Mouse (Mus musculus) B cell, adult (primary cell): Measurements from ENCODE around the gene Try10. TPM values are rescaled to one million over a fixed set of nuclear protein-coding genes. Genes with fewer than 3 reads are reported as not detected.

ENCODE experiments used
- total RNA-seq: library from RNA; stranded (reverse); gene quantifications from 4 replicates; pipeline ENCODE4 v1.2.4, GENCODE M21; 2023; ENCODE audit not compliant: inconsistent age

Gene Try10
- not detected in 4 replicates for total RNA-seq

DNA sequence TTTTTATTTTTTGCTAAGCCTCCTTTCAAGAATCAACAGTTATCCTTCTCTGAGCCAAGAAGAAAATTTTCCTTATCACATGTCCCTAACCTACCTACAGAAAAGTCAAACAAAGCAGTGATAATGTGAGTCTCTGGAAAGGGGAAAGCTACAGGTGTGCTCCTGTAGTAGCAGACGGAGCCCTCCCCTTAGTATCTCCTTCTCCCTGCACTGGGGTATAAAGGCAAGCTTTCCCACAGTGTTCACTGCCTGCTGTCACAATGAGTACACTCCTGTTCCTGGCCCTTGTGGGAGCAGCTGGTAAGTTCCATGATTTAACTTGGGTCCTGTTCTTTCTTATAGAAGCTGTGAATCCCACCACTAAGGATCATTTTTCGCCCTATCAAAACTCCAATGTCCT lies at the start of gene Try10:
Gene Try10 (plus strand): TSS at position 174 of the 400 bp plus-strand sequence.

DNA sequence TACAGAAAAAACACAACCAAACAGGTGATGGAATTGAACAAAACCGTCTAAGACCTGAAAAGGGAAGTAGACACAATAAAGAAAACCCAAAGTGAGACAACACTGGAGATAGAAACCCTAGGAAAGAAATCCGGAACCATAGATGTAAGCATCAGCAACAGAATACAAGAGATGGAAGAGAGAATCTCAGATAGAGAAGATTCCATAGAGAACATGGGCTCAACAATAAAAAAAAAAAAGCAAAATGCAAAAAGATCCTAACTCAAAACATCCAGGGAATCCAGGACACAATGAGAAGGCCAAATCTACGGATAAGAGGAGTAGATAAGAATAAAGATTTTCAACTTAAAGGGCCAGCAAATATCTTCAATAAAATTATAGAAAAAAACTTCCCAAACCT lies 37.2 kb upstream of the Try10 start, which contains the start of gene Try5:
Gene Try5 (minus strand): TSS at position 101 of the 400 bp plus-strand sequence.

DNA sequence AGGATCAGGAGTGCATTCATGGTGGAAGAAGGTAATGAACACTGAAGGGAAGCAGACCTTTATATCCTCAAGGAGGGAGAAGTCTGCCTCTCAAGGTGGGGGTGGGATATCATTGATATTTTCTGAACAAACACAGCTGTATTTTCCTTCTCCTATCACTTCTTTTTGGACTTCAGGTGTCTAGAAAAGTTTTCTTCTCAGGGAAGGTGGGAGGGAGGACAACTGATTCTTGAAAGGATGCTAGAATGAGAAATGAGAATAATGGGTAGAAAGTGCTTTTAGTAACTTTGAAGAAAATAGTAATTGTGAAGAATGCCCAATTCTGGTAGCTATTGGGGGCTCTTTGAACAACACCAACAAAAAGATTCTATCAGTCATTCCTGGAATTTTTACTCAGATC lies 23.7 kb downstream of the Try10 start, which contains the start of gene Prss3:
Gene Prss3 (minus strand): TSS at position 101 of the 400 bp plus-strand sequence.

DNA sequence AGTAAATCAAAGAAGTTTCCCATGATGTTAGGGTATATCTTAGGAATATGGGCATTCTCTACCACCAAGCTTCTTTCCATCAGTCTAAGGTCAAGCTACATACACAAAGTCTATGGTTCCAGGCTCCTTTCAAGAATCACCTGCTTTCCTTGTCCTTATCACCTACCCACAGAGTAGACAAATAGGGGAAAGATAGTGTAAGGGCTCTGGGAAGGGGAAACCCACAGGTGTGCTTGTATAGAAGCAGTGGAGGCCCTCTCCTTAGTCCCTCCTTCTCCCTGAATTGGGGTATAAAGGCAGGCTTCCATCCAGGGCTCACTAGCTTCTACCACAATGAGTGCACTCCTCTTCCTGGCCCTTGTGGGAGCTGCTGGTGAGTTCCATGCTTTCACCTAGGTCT lies 38.2 kb downstream of the Try10 start, which contains the start of gene Gm5771:
Gene Gm5771 (plus strand): TSS at position 301 of the 400 bp plus-strand sequence.

Other genes with a start within 250 kb of the Try10 start
- gene Try4, start 51.8 kb upstream of the Try10 start, total RNA-seq = 1.7 TPM in 1 of 4 replicates, not detected in the others
- gene Try5, start 37.3 kb upstream of the Try10 start, total RNA-seq = 1.6 TPM in 1 of 4 replicates, not detected in the others
- gene Prss3, start 23.6 kb downstream of the Try10 start, total RNA-seq = not detected in 4 replicates
- not detected in 4 replicates for gene Gm5771, start 38.3 kb downstream of the Try10 start, total RNA-seq
- not detected in 4 replicates for gene Gm10334, start 92.0 kb downstream of the Try10 start, total RNA-seq
- gene Prss1, start 104.8 kb downstream of the Try10 start, total RNA-seq = not detected in 4 replicates
- gene Prss2, start 167.7 kb downstream of the Try10 start, total RNA-seq = 0.87 to 2.5 TPM in 2 of 4 replicates, not detected in the others